Mouse (Mus musculus): ENCODE measurements around the gene Foxn3. TPM values are rescaled to one million over a fixed set of nuclear protein-coding genes. Genes with fewer than 3 reads are reported as not detected.
"Not testable (repeated sequence)": the region's sequence is repeated elsewhere in the genome, so short reads cannot be mapped to it uniquely, and the experiment has no call there.

The Foxn3 gene
- polyA plus RNA-seq, 1 experiment from 2014 or later = 81.4 TPM

GRCm38 (mm10) chr12:99194120-99194519, 369.3 kb downstream of the Foxn3 start:
- not testable (repeated sequence) for H3K27me3 ChIP-seq (ENCODE audit: control insufficient read depth, insufficient read depth, low read length); H3K9ac ChIP-seq (replicated peaks; ENCODE audit: low read length); H3K4me3 ChIP-seq (replicated peaks; ENCODE audit: low read depth, low read length); ATAC-seq (ENCODE audit: low FRiP score, low TSS enrichment); H3K9me3 ChIP-seq (ENCODE audit: control insufficient read depth, low read length); H3K27ac ChIP-seq (replicated peaks; ENCODE audit: low read depth, low read length); DNase-seq; H3K4me1 ChIP-seq (ENCODE audit: control insufficient read depth, insufficient read depth, low read length); H3K36me3 ChIP-seq (ENCODE audit: control insufficient read depth, insufficient read depth, low read length); H3K4me2 ChIP-seq (ENCODE audit: low read length)
- 92% methylated on average over 17 of the region's 17 CpGs for WGBS

- Histone ChIP-seq H3K4me3 (replicated peaks; ENCODE audit: low read depth, low read length) (no peak overlapping the region), H3K4me2 (ENCODE audit: low read length) (no peak overlapping the region), H3K9ac (replicated peaks; ENCODE audit: low read length) (no peak overlapping the region), H3K27ac (replicated peaks; ENCODE audit: low read depth, low read length) (no peak overlapping the region), H3K36me3 (ENCODE audit: control insufficient read depth, insufficient read depth, low read length) (no peaks in the 10 kb centered on the region), H3K4me1 (ENCODE audit: control insufficient read depth, insufficient read depth, low read length) (0 out of 2 replicates have a peak, but pooled peaks cover 5% of the 10 kb centered on the region), H3K27me3 (ENCODE audit: control insufficient read depth, insufficient read depth, low read length) (no peaks in the 10 kb centered on the region), H3K9me3 (ENCODE audit: control insufficient read depth, low read length) (no peaks in the 10 kb centered on the region)
- DNase-seq (no peak), ATAC-seq (ENCODE audit: low FRiP score, low TSS enrichment) (no peak)
- WGBS = 97% methylated on average over 4 of the region's 4 CpGs
These were observed 375.7 kb downstream of the Foxn3 start for GRCm38 (mm10) chr12:99187671-99188070.

- Histone ChIP-seq H3K27me3 (ENCODE audit: control insufficient read depth, insufficient read depth, low read length) (no peaks in the 10 kb centered on the region), H3K36me3 (ENCODE audit: control insufficient read depth, insufficient read depth, low read length) (no peaks in the 10 kb centered on the region), H3K4me3 (replicated peaks; ENCODE audit: low read depth, low read length) (no peak overlapping the region), H3K4me1 (ENCODE audit: control insufficient read depth, insufficient read depth, low read length) (0 out of 2 replicates have a peak, but pooled peaks cover 5% of the 10 kb centered on the region), H3K9me3 (ENCODE audit: control insufficient read depth, low read length) (no peaks in the 10 kb centered on the region), H3K27ac (replicated peaks; ENCODE audit: low read depth, low read length) (no peak overlapping the region), H3K9ac (replicated peaks; ENCODE audit: low read length) (no peak overlapping the region), H3K4me2 (ENCODE audit: low read length) (no peak overlapping the region)
- WGBS = 38% methylated on average over 4 of the region's 4 CpGs
- DNase-seq (peak; percentile 35), ATAC-seq (ENCODE audit: low FRiP score, low TSS enrichment) (no peak)
These were observed 377.1 kb downstream of the Foxn3 start for GRCm38 (mm10) chr12:99186239-99186638.

- 0 out of 2 replicates have a peak, but pooled peaks cover 5% of the 10 kb centered on the region for H3K4me1 ChIP-seq (ENCODE audit: control insufficient read depth, insufficient read depth, low read length)
- no peak overlapping the region for H3K9ac ChIP-seq (replicated peaks; ENCODE audit: low read length)
- H3K4me2 ChIP-seq (ENCODE audit: low read length) = no peak overlapping the region
- 86% methylated on average over 7 of the region's 7 CpGs for WGBS
- DNase-seq (no peak), ATAC-seq (ENCODE audit: low FRiP score, low TSS enrichment) (no peak)
- no peaks in the 10 kb centered on the region for H3K9me3 ChIP-seq (ENCODE audit: control insufficient read depth, low read length)
- no peak overlapping the region for H3K4me3 ChIP-seq (replicated peaks; ENCODE audit: low read depth, low read length)
- no peak overlapping the region for H3K27ac ChIP-seq (replicated peaks; ENCODE audit: low read depth, low read length)
- no peaks in the 10 kb centered on the region for H3K36me3 ChIP-seq (ENCODE audit: control insufficient read depth, insufficient read depth, low read length)
- no peaks in the 10 kb centered on the region for H3K27me3 ChIP-seq (ENCODE audit: control insufficient read depth, insufficient read depth, low read length)
These were observed 380.1 kb downstream of the Foxn3 start for GRCm38 (mm10) chr12:99183261-99183792.

GRCm38 (mm10) chr12:99182338-99182737, 381.0 kb downstream of the Foxn3 start:
- H3K9ac ChIP-seq (replicated peaks; ENCODE audit: low read length) = no peak overlapping the region
- ATAC-seq (ENCODE audit: low FRiP score, low TSS enrichment) (no peak), DNase-seq (no peak)
- H3K27me3 ChIP-seq (ENCODE audit: control insufficient read depth, insufficient read depth, low read length) = no peaks in the 10 kb centered on the region
- 84% methylated on average over 3 of the region's 3 CpGs for WGBS
- H3K36me3 ChIP-seq (ENCODE audit: control insufficient read depth, insufficient read depth, low read length) = no peaks in the 10 kb centered on the region
- no peaks in the 10 kb centered on the region for H3K9me3 ChIP-seq (ENCODE audit: control insufficient read depth, low read length)
- H3K4me1 ChIP-seq (ENCODE audit: control insufficient read depth, insufficient read depth, low read length) = 0 out of 2 replicates have a peak, but pooled peaks cover 5% of the 10 kb centered on the region
- no peak overlapping the region for H3K27ac ChIP-seq (replicated peaks; ENCODE audit: low read depth, low read length)
- H3K4me3 ChIP-seq (replicated peaks; ENCODE audit: low read depth, low read length) = no peak overlapping the region
- no peak overlapping the region for H3K4me2 ChIP-seq (ENCODE audit: low read length)

- H3K4me3 ChIP-seq (replicated peaks; ENCODE audit: low read depth, low read length) = no peak overlapping the region
- H3K36me3 ChIP-seq (ENCODE audit: control insufficient read depth, insufficient read depth, low read length) = no peaks in the 10 kb centered on the region
- no peaks in the 10 kb centered on the region for H3K27me3 ChIP-seq (ENCODE audit: control insufficient read depth, insufficient read depth, low read length)
- DNase-seq (no peak), ATAC-seq (ENCODE audit: low FRiP score, low TSS enrichment) (no peak; the same call in 1 of the 2 replicates)
- H3K9ac ChIP-seq (replicated peaks; ENCODE audit: low read length) = no peak overlapping the region
- H3K4me2 ChIP-seq (ENCODE audit: low read length) = no peak overlapping the region
- no peak overlapping the region for H3K27ac ChIP-seq (replicated peaks; ENCODE audit: low read depth, low read length)
- no peaks in the 10 kb centered on the region for H3K9me3 ChIP-seq (ENCODE audit: control insufficient read depth, low read length)
- peaks cover under 1% of the 10 kb centered on the region; the same call in 1 of the 2 replicates for H3K4me1 ChIP-seq (ENCODE audit: control insufficient read depth, insufficient read depth, low read length)
- WGBS = 10% methylated on average over 3 of the region's 3 CpGs
These were observed 383.1 kb downstream of the Foxn3 start for GRCm38 (mm10) chr12:99180234-99180824.

- H3K4me2 ChIP-seq (ENCODE audit: low read length) = 0 out of 2 replicates have a peak overlapping the region, but pooled peaks have one; percentile 9
- WGBS = 35% methylated on average over 11 of the region's 11 CpGs
- DNase-seq (peak; percentile 76), ATAC-seq (ENCODE audit: low FRiP score, low TSS enrichment) (peak; percentile 62; the same call in 1 of the 2 replicates)
- H3K4me1 ChIP-seq (ENCODE audit: control insufficient read depth, insufficient read depth, low read length) = peaks cover 7% of the 10 kb centered on the region; the same call in 1 of the 2 replicates
- H3K27me3 ChIP-seq (ENCODE audit: control insufficient read depth, insufficient read depth, low read length) = no peaks in the 10 kb centered on the region
- peak overlapping the region; percentile 63 for H3K27ac ChIP-seq (replicated peaks; ENCODE audit: low read depth, low read length)
- H3K9ac ChIP-seq (replicated peaks; ENCODE audit: low read length) = no peak overlapping the region; the same call in 1 of the 2 replicates
- H3K36me3 ChIP-seq (ENCODE audit: control insufficient read depth, insufficient read depth, low read length) = no peaks in the 10 kb centered on the region
- H3K4me3 ChIP-seq (replicated peaks; ENCODE audit: low read depth, low read length) = no peak overlapping the region
- H3K9me3 ChIP-seq (ENCODE audit: control insufficient read depth, low read length) = no peaks in the 10 kb centered on the region; the same call in 1 of the 2 replicates
These were observed 388.3 kb downstream of the Foxn3 start for GRCm38 (mm10) chr12:99174979-99175621.

GRCm38 (mm10) chr12:99172170-99172569, 391.2 kb downstream of the Foxn3 start:
- ATAC-seq (ENCODE audit: low FRiP score, low TSS enrichment) (no peak), DNase-seq (no peak)
- Histone ChIP-seq H3K27ac (replicated peaks; ENCODE audit: low read depth, low read length) (no peak overlapping the region), H3K9me3 (ENCODE audit: control insufficient read depth, low read length) (no peaks in the 10 kb centered on the region; the same call in 1 of the 2 replicates), H3K4me3 (replicated peaks; ENCODE audit: low read depth, low read length) (no peak overlapping the region), H3K9ac (replicated peaks; ENCODE audit: low read length) (no peak overlapping the region), H3K4me1 (ENCODE audit: control insufficient read depth, insufficient read depth, low read length) (peaks cover 7% of the 10 kb centered on the region; the same call in 1 of the 2 replicates), H3K27me3 (ENCODE audit: control insufficient read depth, insufficient read depth, low read length) (no peaks in the 10 kb centered on the region), H3K36me3 (ENCODE audit: control insufficient read depth, insufficient read depth, low read length) (no peaks in the 10 kb centered on the region), H3K4me2 (ENCODE audit: low read length) (no peak overlapping the region)
- 84% methylated on average over 5 of the region's 5 CpGs for WGBS

Measured in midbrain, embryonic 14.5 days (tissue).